Mouse (Mus musculus) limb, embryonic 12.5 days (tissue): ENCODE measurements at regions not wholly inside any gene's neighbourhood (a gene's known extent, or its start where the extent isn't known, plus 50 kb on each side); places are given as distances from the start of the nearest gene placed in this dataset.

ENCODE experiments used
- ATAC-seq: fragments of 200-750 bp; cut with Nextera tagmentation; 2 replicates; pipeline ENCODE4 v1.8.0; 2017; ENCODE audit warnings: low read depth, moderate TSS enrichment; ENCODE audit not compliant: insufficient number of reproducible peaks, insufficient read depth, low FRiP score, low TSS enrichment
- H3K27ac ChIP-seq: fragments of 300-500 bp; sonication (generic); 2 replicates; pipeline ENCODE4 v1.5.1; 2016; ENCODE audit warnings: mild to moderate bottlenecking, moderate library complexity
- H3K27me3 ChIP-seq: fragments of 300-500 bp; sonication (generic); 2 replicates; pipeline ENCODE4 v1.6.1; 2016; ENCODE audit warnings: mild to moderate bottlenecking, moderate library complexity
- H3K36me3 ChIP-seq: fragments of 300-500 bp; sonication (generic); 2 replicates; pipeline ENCODE4 v1.6.1; 2016; ENCODE audit warnings: mild to moderate bottlenecking, moderate library complexity
- H3K4me1 ChIP-seq: fragments of 300-500 bp; sonication (generic); replicated peaks from 2 replicates; pipeline ENCODE4 v1.6.1; 2016
- H3K4me2 ChIP-seq: fragments of 300-500 bp; sonication (generic); 2 replicates; pipeline ENCODE4 v1.6.1; 2016; ENCODE audit warnings: mild to moderate bottlenecking, moderate library complexity
- H3K4me3 ChIP-seq: fragments of 300-500 bp; sonication (generic); replicated peaks from 2 replicates; pipeline ENCODE4 v1.5.1; 2016; ENCODE audit warnings: mild to moderate bottlenecking
- H3K9ac ChIP-seq: fragments of 300-500 bp; sonication (generic); replicated peaks from 2 replicates; pipeline ENCODE4 v1.6.1; 2016; ENCODE audit warnings: mild to moderate bottlenecking, moderate library complexity
- H3K9me3 ChIP-seq: fragments of 300-500 bp; sonication (generic); 2 replicates; pipeline ENCODE4 v1.6.1; 2016; ENCODE audit warnings: mild to moderate bottlenecking, moderate library complexity
- WGBS: fragments of 180-500 bp; shearing (Covaris S2); methylation state at CpG from one replicate; pipeline ENCODE4 v1.1.7; 2016; 5-methylcytosine and 5-hydroxymethylcytosine counted together

DNA sequence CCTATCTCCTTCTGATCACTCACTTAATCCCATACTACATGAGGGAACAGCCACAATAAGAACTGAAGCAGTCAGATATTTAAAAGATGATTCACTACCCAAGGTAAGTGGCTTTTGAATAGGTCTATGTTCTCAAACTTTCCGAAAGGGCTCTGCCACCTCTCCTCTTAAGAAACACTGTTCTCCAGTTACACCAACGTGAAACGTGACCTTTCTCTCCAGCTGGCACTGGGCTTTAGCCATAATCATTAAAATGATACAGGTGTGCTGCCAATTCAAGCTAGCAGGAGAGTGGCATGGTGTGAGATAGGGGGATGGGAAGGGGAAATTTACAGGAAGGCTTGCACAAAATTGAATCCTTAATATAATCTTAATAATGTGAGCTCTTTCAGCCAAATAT lies 2216.4 kb upstream of the Gm7489 start:
- Histone ChIP-seq H3K4me2 (no peak overlapping the region), H3K4me3 (no peak overlapping the region), H3K36me3 (no peaks in the 10 kb centered on the region), H3K9me3 (no peaks in the 10 kb centered on the region), H3K27ac (no peak overlapping the region), H3K27me3 (no peaks in the 10 kb centered on the region), H3K4me1 (peaks cover 15% of the 10 kb centered on the region; the same call in 1 of the 2 replicates), H3K9ac (no peak overlapping the region)
- ATAC-seq: no peak
- 20% methylated on average over 3 of the region's 3 CpGs for WGBS

DNA sequence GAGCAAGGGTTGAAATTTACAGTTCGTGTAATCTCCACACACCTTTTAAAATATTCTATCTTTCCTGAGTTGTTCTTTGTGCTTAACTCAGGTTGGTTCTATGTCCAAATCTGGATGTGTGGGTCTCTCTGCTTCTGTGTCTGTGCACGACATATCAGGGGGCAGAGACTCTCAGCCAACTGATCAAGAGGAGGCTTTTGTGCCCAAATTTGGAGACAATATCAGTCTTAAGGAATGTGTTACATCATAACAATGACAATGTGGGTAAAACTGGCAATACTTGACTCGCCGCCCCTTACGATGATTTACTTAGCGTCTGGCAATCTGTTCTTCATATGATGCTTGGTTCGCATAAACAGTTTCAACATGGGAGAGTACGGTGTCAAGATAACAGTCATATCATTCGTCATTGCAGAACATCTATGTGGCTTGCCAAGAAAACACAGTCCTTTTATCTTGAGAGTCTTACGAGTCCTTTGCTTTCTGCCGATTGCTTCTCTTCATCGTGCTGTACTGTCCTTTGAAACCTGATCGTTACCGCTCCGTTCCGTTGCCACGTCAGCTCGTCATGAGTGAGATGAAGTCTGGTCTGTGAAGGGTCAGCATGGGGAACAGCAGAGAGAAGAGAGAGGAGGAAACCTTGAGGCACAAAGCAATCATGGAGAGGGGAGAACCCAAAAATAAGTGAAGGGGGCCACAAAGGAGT lies 2212.9 kb upstream of the Gm7489 start:
- 69% methylated on average over 18 of the region's 18 CpGs for WGBS
- Histone ChIP-seq H3K4me3 (no peak overlapping the region), H3K36me3 (no peaks in the 10 kb centered on the region), H3K9me3 (no peaks in the 10 kb centered on the region), H3K27ac (no peak overlapping the region), H3K4me2 (no peak overlapping the region), H3K4me1 (peaks cover 26% of the 10 kb centered on the region), H3K9ac (no peak overlapping the region), H3K27me3 (no peaks in the 10 kb centered on the region)
- no peak for ATAC-seq

DNA sequence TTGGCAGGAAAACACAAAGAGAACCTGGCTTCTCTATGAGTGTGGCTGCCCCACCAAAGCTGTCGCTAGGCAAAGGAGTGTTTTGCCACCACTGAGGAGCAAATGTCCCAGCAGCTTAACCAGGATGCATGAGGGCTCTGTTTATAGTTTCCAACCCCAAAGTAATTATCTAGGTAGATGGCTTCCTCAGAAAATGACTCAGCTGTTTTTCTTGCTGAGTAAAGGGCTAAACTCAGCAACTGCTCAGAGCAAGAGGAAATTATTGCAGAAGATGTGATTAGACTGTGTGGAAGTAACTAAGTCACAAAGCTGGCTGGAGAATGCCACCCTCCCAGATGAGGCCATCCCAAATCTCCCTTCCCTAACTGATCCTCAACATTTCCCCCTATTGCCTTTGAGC lies 2211.2 kb upstream of the Gm7489 start:
- H3K9me3 ChIP-seq: no peaks in the 10 kb centered on the region
- no peak overlapping the region for H3K4me3 ChIP-seq
- no peak for ATAC-seq
- no peaks in the 10 kb centered on the region for H3K36me3 ChIP-seq
- no peaks in the 10 kb centered on the region for H3K27me3 ChIP-seq
- no peak overlapping the region for H3K9ac ChIP-seq
- H3K27ac ChIP-seq: no peak overlapping the region
- peaks cover 23% of the 10 kb centered on the region for H3K4me1 ChIP-seq
- WGBS: 52% methylated on average over 1 of the region's 1 CpGs
- no peak overlapping the region for H3K4me2 ChIP-seq

DNA sequence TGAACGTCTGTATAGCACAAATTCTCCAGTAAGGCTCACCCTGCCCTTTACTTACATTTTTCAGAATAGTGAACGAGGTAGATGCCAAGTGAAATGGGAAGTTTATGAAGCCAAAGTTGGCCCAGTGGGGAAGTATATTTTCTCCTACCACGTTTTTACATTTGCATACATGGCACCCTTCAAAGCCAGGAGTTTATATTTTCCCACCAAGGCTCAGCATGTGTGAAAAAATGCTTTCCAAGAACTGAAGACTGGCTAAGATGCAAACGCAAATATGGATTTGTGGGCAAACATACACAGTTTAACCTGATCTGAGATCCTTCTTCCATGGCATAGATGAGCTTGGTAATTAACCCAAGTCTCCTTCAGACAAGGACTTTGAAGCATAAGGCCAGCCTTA lies 2209.4 kb upstream of the Gm7489 start:
- no peak overlapping the region for H3K27ac ChIP-seq
- 77% methylated on average over 4 of the region's 4 CpGs for WGBS
- H3K4me2 ChIP-seq: no peak overlapping the region
- no peaks in the 10 kb centered on the region for H3K36me3 ChIP-seq
- H3K9ac ChIP-seq: no peak overlapping the region
- H3K4me3 ChIP-seq: no peak overlapping the region
- no peak for ATAC-seq
- H3K27me3 ChIP-seq: no peaks in the 10 kb centered on the region
- H3K9me3 ChIP-seq: no peaks in the 10 kb centered on the region
- H3K4me1 ChIP-seq: peaks cover 19% of the 10 kb centered on the region

DNA sequence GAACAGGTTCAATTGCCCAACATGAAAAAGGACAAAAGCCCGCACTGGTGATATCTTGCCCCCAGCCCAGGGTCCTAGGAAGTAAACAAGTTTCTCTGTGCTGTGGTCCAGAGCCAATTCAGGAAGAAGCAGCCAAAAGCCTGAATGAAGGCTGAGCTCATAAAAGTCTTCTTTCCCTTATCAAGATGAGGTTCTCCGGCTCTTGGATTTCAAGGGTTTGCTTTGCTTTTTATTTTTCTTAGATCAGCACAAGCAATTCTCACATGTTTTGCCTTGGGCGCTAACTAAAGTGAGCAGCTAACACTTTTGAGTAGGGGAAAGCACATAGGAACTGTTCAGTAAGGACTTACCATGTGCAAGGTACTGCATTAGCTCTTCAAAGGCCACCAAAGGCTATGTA lies 2208.0 kb upstream of the Gm7489 start:
- H3K9ac ChIP-seq: no peak overlapping the region
- H3K4me2 ChIP-seq: no peak overlapping the region
- H3K4me3 ChIP-seq: no peak overlapping the region
- H3K27me3 ChIP-seq: no peaks in the 10 kb centered on the region
- H3K36me3 ChIP-seq: no peaks in the 10 kb centered on the region
- no peaks in the 10 kb centered on the region for H3K9me3 ChIP-seq
- peaks cover 19% of the 10 kb centered on the region for H3K4me1 ChIP-seq
- WGBS: 95% methylated on average over 3 of the region's 3 CpGs
- no peak for ATAC-seq
- H3K27ac ChIP-seq: no peak overlapping the region

DNA sequence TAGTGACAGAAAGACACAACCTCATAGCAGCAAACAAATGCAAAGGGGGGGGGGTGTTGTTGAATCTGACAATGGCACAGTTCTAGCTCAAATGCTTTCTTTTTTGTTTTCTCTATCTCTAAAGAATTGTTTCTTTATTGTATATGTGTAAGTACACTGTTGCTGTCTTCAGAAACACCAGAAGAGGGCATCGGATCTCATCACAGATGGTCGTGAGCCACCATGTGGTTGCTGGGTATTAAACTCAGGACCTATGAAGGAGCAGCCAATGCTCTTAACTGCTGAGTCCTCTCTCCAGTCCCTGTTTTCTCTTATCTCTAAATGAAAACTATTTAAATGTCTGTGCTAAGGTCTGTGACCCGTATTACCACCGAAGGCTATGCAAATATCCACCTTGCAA lies 2207.4 kb upstream of the Gm7489 start:
- Histone ChIP-seq H3K27me3 (no peaks in the 10 kb centered on the region), H3K9me3 (no peaks in the 10 kb centered on the region), H3K4me2 (no peak overlapping the region), H3K4me1 (peaks cover 19% of the 10 kb centered on the region), H3K36me3 (no peaks in the 10 kb centered on the region), H3K9ac (no peak overlapping the region), H3K27ac (no peak overlapping the region), H3K4me3 (no peak overlapping the region)
- 78% methylated on average over 4 of the region's 4 CpGs for WGBS
- ATAC-seq: no peak

DNA sequence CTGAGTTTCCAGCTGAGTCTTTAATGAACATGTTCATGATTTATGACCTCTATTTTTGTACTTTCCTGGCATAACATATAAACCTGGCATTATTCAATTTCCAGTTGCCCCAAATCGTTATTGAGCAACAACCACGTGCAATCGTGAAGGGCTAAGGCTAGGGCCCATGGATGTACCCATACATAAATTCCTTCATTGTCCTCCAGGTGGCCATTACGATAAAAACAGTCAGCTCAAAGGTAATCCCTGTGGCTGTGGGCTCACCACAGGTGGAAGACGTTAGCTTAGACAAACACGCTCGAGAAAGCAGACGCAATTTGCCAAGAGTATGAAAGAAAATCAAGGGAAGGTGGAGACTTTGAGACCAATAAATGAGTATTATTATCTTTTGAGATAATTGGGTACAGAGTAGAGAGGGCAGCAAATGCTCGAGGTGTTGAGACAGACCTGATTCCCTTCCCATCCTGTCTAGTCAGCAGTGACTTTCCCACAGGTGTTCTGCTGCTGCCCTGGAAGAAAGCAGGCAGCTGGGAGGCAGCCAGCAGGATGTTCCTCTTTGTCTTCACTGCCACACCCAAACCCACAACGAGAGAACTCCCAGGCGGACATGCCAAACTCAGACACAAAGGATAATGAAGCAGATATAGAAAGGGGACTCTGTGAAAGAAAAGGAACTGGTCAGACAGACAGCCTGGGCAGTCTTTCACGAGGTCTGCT lies 2205.4 kb upstream of the Gm7489 start:
- H3K27me3 ChIP-seq: no peaks in the 10 kb centered on the region
- H3K4me2 ChIP-seq: no peak overlapping the region
- no peak overlapping the region for H3K27ac ChIP-seq
- H3K9ac ChIP-seq: no peak overlapping the region
- no peak for ATAC-seq
- no peaks in the 10 kb centered on the region for H3K9me3 ChIP-seq
- H3K4me1 ChIP-seq: peaks cover 6% of the 10 kb centered on the region
- no peaks in the 10 kb centered on the region for H3K36me3 ChIP-seq
- WGBS: 37% methylated on average over 12 of the region's 12 CpGs
- H3K4me3 ChIP-seq: no peak overlapping the region

DNA sequence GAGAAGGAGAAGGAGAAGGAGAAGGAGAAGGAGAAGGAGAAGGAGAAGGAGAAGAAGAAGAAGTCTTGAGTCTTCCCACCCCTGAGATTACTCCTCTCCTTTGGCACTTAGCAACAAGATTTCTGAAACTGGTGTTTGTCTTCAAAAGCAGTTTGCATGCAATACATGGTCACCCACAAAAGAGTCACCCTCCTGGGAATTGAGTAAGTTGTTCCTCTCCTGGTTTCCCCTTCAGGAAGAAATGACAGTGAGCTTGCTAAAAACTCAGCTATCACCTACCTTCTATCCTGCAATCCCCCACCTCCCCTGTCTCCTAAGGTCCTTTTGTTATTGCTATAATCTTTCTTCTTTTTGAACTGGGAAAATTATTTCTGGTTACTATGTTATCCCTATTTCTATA lies 2204.2 kb upstream of the Gm7489 start:
- H3K4me3 ChIP-seq: no peak overlapping the region
- no peak overlapping the region for H3K27ac ChIP-seq
- H3K4me2 ChIP-seq: no peak overlapping the region
- peaks cover 5% of the 10 kb centered on the region for H3K4me1 ChIP-seq
- no peak for ATAC-seq
- H3K9ac ChIP-seq: no peak overlapping the region
- H3K9me3 ChIP-seq: no peaks in the 10 kb centered on the region
- no peaks in the 10 kb centered on the region for H3K27me3 ChIP-seq
- no peaks in the 10 kb centered on the region for H3K36me3 ChIP-seq

DNA sequence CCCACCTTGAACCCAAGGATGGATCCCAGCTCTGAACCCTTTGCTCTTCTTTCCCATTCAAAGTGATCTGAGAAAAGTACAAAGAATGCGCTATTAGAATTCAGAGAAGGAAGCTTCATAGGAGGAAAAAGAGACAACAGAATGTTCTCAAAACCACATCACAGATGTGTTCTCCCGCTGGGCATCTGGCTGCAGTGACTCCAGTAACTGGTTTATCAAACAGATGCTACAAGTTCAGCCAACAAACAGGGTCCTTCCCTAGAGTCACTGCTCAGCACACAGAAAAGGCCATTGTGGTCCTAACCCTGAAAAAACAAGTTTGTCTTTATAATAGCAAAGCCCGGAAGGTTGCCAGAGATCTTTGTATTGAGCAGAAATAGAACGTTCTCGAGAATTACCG lies 2203.5 kb upstream of the Gm7489 start:
- H3K36me3 ChIP-seq: no peaks in the 10 kb centered on the region
- H3K27me3 ChIP-seq: no peaks in the 10 kb centered on the region
- no peak overlapping the region for H3K27ac ChIP-seq
- ATAC-seq: no peak
- H3K4me1 ChIP-seq: peaks cover 5% of the 10 kb centered on the region
- no peak overlapping the region for H3K4me2 ChIP-seq
- H3K4me3 ChIP-seq: no peak overlapping the region
- no peaks in the 10 kb centered on the region for H3K9me3 ChIP-seq
- H3K9ac ChIP-seq: no peak overlapping the region
- WGBS: 92% methylated on average over 6 of the region's 6 CpGs

DNA sequence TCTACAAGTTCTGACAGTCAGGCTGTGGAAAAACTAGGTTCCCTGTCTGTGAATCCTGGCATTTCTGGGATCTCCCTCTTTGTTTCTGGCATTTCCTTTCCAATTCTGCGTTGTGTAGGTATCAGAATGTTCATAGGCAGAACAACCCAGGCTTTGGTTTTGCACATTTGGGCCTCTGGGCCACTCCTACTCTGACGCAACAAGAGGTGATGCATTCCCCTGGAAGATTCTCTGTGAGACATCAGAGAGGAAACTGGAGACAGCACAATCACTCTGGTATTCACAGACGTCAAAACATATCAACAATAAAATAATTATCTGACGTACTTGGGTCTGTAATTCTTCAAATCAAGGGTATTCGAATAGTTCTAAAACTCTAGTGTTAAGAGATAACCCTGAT lies 2202.4 kb upstream of the Gm7489 start:
- ATAC-seq: no peak
- 74% methylated on average over 5 of the region's 5 CpGs for WGBS
- H3K4me2 ChIP-seq: no peak overlapping the region

DNA sequence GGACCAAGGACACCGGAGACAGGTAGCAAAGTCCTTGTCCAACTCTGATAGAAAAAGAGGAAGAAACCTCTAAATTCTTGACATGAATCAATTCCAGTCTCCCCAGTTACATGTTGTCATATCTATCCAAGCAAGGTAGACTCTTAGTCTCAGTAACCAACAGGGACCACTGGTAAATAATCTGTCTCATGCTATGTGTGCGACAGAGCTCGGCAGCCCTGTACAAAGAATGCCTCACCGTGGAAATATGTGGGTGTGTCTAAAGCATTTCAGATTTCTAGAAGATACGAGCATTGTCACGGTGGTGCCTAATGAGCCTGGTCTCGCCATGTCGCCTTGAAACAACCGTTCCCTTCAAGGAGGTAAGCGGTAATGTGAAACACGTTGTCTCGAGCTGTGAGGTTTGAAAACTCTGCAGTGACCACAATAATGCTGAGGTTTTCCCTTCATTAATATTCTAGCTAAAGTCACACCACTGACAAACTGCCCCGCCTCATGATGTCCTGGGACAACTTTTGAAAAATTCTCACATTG lies 2197.6 kb upstream of the Gm7489 start:
- Histone ChIP-seq H3K36me3 (no peaks in the 10 kb centered on the region), H3K9me3 (no peaks in the 10 kb centered on the region), H3K4me2 (no peak overlapping the region), H3K27me3 (no peaks in the 10 kb centered on the region), H3K27ac (no peak overlapping the region), H3K9ac (no peak overlapping the region), H3K4me1 (no peaks in the 10 kb centered on the region), H3K4me3 (no peak overlapping the region)
- ATAC-seq: no peak
- 83% methylated on average over 13 of the region's 13 CpGs for WGBS

More for the DNA sequence above, 2202.4 kb upstream of the Gm7489 start:
- H3K4me3 ChIP-seq: no peak overlapping the region
- no peaks in the 10 kb centered on the region for H3K27me3 ChIP-seq
- H3K36me3 ChIP-seq: no peaks in the 10 kb centered on the region
- no peak overlapping the region for H3K9ac ChIP-seq
- H3K4me1 ChIP-seq: peaks cover 5% of the 10 kb centered on the region
- H3K9me3 ChIP-seq: no peaks in the 10 kb centered on the region
- no peak overlapping the region for H3K27ac ChIP-seq

DNA sequence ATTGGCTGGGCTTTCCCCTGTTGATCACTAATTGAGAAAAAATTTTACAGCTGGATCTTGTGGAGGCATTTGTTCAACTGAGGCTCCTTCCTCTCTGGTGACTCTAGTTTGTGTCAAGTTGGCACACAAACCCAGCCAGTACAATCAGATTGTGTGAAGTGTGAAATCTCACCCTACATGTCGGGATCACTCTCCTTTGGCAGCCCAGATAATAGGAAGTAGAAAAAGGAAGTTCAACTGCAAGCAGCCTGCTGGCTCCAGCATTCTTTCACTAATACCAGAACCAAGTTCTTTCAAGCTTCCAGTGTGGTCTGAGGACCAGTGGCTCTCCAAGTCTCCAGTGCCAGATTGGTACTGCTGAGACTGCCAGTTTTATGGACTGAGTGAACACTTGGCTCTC lies 2195.2 kb upstream of the Gm7489 start:
- 74% methylated on average over 1 of the region's 1 CpGs for WGBS
- H3K27me3 ChIP-seq: no peaks in the 10 kb centered on the region
- no peak overlapping the region for H3K9ac ChIP-seq
- no peak for ATAC-seq
- no peak overlapping the region for H3K27ac ChIP-seq
- H3K9me3 ChIP-seq: no peaks in the 10 kb centered on the region
- H3K4me3 ChIP-seq: no peak overlapping the region
- H3K4me1 ChIP-seq: no peaks in the 10 kb centered on the region
- no peaks in the 10 kb centered on the region for H3K36me3 ChIP-seq
- H3K4me2 ChIP-seq: no peak overlapping the region
